Mouse (Mus musculus) olfactory bulb, adult 2 months (tissue): ENCODE measurements at regions not wholly inside any gene's neighbourhood (a gene's known extent, or its start where the extent isn't known, plus 50 kb on each side); places are given as distances from the start of the nearest gene placed in this dataset.

Experiments used
- CTCF ChIP-seq: fragments of 200-500 bp; IDR thresholded peaks from 2 replicates; pipeline ENCODE4 v1.5.1; 2012; ENCODE audit warnings: low read depth, mild to moderate bottlenecking, low read length, moderate library complexity; ENCODE audit not compliant: insufficient read depth
- POLR2A ChIP-seq: fragments of 200-500 bp; IDR thresholded peaks from 2 replicates; pipeline ENCODE4 v1.6.1; 2012; ENCODE audit warnings: mild to moderate bottlenecking, low read depth, low read length, moderate library complexity; ENCODE audit not compliant: insufficient read depth

- TF ChIP-seq CTCF (no peak), POLR2A (no peak)
Observed at GRCm38 (mm10) chr2:75559920-75560319, 99.1 kb upstream of the Hnrnpa3 start.
